Mouse (Mus musculus) frontal cortex, postnatal 10 days (tissue): ENCODE data around the gene Map3k1.

Experiments
- DNase-seq, 2 experiments: peaks; one replicate each; pipeline ENCODE4 v3.0.0; 2022; ENCODE audit warnings: low spot score in 2 of 2, mixed read lengths in 1 of 2

The Map3k1 gene

DNA sequence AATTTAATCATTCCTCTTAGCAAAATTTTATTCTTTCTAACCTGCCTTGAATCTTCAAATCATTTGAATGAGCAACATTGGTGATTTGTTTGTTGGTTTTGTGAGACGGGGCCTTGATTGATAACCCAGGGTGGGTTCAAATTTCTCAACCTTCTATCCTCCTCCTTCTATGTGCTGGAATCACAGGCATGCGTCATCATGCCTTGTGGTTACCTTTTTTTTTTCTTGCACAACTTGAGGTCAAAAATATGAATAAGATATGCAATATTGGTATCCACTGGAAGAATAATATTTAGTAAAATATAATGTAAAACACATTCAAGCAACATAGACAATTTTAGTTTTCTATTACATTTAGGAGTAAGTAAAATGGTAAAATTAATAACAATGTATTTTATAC lies 3.9 kb upstream of the Map3k1 start:
- DNase-seq, result no peak

DNA sequence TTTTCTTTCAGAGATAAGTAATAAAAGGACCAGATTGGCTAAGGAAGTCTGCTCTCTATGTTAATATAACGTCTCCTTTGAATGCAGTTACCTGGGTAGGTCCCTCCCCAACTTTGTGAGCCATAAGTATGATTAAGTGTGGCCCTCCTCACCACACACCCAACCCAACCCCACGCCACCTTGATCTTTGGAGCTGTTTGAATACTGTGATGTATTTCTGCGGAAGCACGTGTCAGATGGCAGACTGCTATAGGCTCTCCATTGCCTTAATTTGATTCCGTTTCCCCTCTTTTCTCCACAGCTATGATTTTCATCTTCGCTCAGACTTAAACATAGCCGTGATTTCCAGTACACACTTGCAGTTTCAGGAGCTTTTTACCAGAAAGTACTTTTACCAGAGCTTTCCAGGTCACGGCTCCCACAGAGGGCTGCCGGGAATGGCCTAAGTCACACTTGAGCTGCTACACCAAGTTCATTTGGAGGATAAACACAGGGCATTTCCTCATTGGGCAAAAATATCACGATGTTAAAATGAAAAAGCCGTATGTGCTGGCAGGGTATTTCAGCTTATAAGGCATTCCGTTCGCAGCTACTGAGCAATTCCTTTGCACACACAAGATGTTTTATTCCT lies 2.3 kb upstream of the Map3k1 start:
- no peak for DNase-seq

- peak; percentile 51 to 60 for DNase-seq
These were observed 854 bp upstream of the Map3k1 start for GRCm38 (mm10) chr13:111809466-111810228.

GRCm38 (mm10) chr13:111808387-111808636 lies 481 bp downstream of the Map3k1 start:
- no peak for DNase-seq

DNA sequence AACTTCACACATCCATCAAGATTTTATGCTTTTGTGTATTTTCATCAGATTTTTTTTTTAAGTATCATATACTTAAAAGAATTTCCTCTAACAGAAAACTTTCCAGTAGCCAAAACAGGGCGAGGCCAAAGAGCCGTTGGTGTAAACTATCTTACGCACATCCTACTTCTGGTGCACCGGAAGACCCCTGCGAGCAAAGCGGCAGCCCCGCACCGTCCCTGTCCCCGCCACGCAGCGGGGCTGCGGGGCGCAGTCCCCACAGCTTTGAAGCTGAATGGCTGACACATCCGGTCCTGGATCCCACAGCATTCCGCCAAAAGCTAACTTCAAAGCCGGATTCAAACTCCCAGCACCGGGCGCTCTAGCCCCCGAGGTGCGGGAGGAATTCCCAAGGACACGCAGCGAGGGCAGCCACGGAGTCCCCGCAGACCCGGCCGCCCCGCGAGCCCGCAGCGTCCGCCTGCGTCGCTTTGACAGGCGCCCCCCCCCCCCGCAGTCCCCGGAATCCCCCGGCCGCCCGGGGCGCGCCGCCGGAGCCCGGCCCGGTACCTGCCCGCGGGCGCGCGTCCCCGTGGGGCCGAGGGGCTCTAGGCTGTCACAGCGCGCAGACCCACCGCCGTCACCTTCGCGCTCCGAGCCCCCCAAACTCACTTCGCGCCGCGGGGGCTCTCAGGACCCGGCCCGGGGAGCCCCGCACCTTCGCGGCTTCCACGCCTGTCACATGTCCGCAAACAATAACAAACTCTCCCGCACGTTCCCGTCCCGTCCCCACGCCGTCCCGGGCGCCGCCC lies 1.0 kb downstream of the Map3k1 start:
- DNase-seq, result no peak

GRCm38 (mm10) chr13:111807105-111807595 lies 1.6 kb downstream of the Map3k1 start:
- no peak for DNase-seq

DNA sequence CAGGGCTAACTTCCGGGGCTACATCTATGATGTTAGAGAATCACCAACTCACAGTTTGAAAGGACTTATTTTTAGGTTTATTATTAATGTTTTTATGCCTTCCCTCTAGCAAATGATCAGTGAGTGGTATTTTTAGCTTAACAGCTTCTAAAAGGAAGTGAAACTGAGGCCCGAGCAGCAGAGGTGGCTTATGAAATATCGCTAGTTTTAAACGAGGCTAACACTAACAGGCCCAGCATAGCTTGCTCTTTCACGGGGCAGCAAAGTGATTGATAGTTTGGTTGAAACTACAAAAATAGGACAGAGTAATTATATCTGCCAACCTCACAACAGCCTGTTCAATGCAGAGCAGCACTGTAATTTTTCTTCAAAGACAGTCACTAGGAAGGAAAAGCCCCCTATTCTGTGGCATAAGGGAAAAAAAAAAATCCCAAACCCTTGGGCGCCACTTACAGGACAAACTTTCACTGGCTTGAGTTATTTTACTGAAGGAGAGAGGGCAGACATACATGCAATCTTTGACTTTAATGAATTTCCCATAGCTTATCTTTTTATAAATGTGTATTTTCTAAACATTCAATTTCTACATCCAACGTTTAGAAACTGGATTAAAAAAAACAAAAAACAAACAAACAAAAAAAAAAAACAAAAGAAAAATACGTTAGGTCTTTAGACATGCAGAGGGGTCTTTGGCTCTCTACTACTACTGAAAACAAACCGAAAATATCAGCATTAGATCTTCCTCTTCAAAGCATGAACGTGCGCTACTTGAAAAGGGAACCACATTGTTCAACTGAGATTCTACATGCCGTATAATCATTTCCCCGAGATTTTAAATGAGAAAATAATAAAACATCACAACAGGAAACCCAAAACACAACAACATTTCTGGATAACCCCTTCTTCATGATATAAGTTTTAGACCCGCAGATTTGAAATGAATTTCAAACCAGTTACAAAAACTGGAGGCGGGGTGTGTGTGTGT lies 2.8 kb downstream of the Map3k1 start:
- DNase-seq, result no peak

DNA sequence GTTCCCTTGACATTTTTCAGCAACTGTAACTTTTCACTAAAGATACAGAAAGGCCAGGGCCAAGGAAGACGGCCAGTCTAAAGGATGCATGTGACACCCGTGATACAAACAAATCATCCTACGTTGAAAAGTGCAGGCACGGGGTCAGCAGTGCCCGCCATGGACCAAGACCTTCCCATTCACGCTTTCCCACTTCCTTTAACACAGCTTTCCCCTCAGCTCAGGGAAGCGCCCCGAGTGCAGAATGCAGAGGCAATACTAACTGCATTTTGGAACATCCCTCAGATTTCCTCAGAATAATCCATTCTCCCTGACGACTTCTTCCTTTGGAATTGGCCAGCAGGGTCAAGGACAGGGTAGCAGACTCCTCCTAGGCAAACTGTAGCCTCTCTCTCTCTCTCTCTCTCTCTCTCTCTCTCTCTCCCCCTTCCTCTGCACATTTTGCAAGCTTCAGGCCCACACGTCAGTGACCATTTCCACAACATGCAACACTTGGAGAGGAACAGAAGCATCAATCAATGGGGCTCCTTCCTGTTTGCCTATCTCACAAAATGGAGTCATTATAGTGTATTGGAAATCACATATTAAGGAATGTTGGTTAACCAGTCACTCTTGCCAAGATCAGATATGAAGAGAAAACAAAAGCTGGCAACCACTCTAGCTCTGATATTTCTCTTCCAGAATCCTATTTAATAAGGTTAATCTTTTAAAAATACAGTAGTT lies 3.7 kb downstream of the Map3k1 start:
- DNase-seq, result no peak

GRCm38 (mm10) chr13:111804189-111804588 lies 4.6 kb downstream of the Map3k1 start:
- no peak for DNase-seq

GRCm38 (mm10) chr13:111803506-111803905 lies 5.3 kb downstream of the Map3k1 start:
- DNase-seq, result no peak

DNA sequence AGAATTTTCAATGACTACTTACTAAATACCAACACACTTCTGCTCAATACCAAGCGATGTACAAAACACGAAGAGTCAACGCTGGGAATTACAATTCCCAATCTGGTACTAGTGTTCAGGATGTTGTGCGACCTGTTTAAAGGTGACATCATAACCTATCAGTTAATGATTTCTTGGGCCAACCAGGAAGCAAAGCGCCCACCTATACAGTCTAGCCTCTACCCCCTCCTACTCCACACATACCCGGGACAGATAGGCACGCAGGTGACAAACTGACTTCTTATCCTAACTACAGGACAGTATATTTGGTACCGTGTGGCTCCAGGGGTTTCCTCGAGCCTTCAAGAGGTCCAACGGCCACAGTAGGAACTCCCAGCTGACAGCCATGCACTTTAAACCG lies 5.9 kb downstream of the Map3k1 start:
- no peak for DNase-seq

GRCm38 (mm10) chr13:111802271-111802665 lies 6.5 kb downstream of the Map3k1 start:
- DNase-seq, result no peak

GRCm38 (mm10) chr13:111801662-111802270 lies 7.0 kb downstream of the Map3k1 start:
- DNase-seq, result no peak

DNA sequence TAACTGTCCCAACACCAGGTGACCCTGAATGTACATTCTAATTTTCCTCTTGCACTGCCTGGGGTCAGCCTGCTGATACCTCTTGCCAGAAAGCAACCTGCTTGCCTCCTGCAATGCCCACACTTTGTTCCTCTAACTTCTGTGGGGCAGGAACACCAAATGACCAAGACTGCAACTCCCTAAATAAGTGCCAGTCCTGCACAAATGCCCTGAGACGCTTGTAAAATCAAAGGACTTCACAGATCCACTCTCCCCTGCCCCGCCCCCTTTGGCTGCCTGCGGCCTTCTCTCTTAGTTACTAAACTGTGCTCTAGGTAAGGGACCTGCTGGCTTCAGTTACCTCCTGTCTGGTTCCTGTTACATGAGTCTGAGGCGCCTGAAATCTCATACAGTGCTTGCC lies 7.9 kb downstream of the Map3k1 start:
- DNase-seq, result no peak

- no peak for DNase-seq
These were observed 10.7 kb downstream of the Map3k1 start for GRCm38 (mm10) chr13:111798044-111798443.

DNA sequence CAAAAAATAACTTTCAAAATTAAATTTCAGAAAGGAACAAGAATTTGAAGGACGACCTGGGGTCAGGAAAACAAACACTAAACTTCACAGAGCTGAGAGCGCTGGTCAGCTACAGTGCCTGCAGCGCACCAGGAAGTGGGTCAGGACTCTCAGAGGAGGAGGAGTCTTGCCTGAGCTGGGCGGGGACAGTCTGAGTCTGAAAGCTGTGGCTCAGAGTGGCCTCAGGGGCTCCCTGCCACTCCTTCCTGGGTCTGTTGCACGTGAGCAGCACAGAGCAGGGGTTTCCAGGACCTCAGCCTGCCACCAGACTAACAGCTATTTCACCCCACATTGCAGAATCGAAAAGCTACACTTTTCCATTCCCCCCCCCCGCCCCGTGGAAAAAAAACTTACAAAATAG lies 11.8 kb downstream of the Map3k1 start:
- DNase-seq, result peak in 1 of 2 experiments; percentile 40

- DNase-seq, result no peak
These were observed 12.4 kb downstream of the Map3k1 start for GRCm38 (mm10) chr13:111796191-111796920.

DNA sequence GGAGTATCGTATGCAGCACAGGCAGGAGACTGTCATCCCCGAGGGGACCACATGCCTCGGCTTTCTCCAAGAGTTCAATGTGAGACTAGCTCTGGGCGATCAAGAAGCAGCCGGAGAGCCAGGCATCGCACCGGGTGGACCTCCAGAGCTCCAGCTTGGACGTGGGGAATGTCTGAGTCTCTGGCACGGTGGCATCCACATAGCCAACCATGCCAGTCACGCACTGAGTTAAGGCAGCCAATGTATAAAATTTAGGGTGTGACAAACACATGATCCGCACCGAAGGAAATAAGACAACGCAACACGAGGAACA lies 15.9 kb downstream of the Map3k1 start:
- DNase-seq, result no peak

GRCm38 (mm10) chr13:111792130-111792974 lies 16.4 kb downstream of the Map3k1 start:
- no peak for DNase-seq
